Mouse (Mus musculus): ENCODE results near the gene Defa22.
"Not testable (repeated sequence)": the region's sequence is repeated elsewhere in the genome, so short reads cannot be mapped to it uniquely, and the experiment has no call there.

The Defa22 gene

GRCm38 (mm10) chr8:21161977-21162376, at the start of gene Defa22:
Defa22 (plus strand) TSS chr8:21162277.
- DNase-seq (ENCODE audit: low spot score), result not testable (repeated sequence)

- DNase-seq (ENCODE audit: low spot score), result not testable (repeated sequence)
Measured at GRCm38 (mm10) chr8:21134342-21134741, 27.7 kb upstream of the Defa22 start, which contains the start of gene Defa30. Defa30 (plus strand) TSS chr8:21134642.

- DNase-seq (ENCODE audit: low spot score), result not testable (repeated sequence)
Measured at GRCm38 (mm10) chr8:21191314-21191713, 29.2 kb downstream of the Defa22 start, which contains the start of gene Defa31. Defa31 (plus strand) TSS chr8:21191614.

- not testable (repeated sequence) for DNase-seq (ENCODE audit: low spot score)
Measured at GRCm38 (mm10) chr8:21201261-21201660, 39.2 kb downstream of the Defa22 start, which contains the start of gene Gm15293. Gm15293 (plus strand) TSS chr8:21201561.

Data from adipocyte (in vitro differentiated cells).